Mouse (Mus musculus) small intestine, adult 10 weeks (tissue): ENCODE measurements around the gene Rnase12. TPM values are rescaled to one million over a fixed set of nuclear protein-coding genes. Genes with fewer than 3 reads are reported as not detected.

Source experiments
- polyA plus RNA-seq: library from polyadenylated mRNA; stranded (reverse); fragments of 350-450 nt; fragmentation: Illumina TruSeq; extraction: RNeasy Lipid Tissue Mini Kit (QIAGEN cat#74804); gene quantifications from one replicate; pipeline ENCODE4 v1.2.3, GENCODE M21; 2014; ENCODE audit warnings: low replicate concordance

Gene Rnase12
- not detected for polyA plus RNA-seq

DNA sequence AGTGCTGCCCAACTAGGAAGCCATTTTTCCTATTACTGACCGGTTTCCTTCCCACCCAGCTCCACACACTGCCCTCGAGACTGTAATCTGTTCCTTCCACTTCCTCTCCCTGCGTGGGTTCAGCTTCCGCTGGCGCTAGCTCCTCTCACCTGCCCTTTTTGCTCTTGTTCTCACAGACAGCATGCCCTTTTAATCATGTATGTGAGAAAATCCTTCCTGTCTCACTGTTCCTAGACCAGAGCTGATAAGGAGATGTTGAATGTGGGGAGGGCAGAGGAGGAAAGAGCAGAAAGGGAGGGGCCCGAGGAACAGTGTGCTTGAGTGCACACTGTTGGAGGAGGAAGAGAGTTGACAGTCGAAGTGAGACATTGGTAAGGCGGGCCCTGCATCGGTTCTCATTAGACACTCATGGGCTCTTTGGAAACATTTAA lies at the start of gene Rnase12:
Gene Rnase12 (minus strand): TSS at position 261 of the 431 bp plus-strand sequence.

DNA sequence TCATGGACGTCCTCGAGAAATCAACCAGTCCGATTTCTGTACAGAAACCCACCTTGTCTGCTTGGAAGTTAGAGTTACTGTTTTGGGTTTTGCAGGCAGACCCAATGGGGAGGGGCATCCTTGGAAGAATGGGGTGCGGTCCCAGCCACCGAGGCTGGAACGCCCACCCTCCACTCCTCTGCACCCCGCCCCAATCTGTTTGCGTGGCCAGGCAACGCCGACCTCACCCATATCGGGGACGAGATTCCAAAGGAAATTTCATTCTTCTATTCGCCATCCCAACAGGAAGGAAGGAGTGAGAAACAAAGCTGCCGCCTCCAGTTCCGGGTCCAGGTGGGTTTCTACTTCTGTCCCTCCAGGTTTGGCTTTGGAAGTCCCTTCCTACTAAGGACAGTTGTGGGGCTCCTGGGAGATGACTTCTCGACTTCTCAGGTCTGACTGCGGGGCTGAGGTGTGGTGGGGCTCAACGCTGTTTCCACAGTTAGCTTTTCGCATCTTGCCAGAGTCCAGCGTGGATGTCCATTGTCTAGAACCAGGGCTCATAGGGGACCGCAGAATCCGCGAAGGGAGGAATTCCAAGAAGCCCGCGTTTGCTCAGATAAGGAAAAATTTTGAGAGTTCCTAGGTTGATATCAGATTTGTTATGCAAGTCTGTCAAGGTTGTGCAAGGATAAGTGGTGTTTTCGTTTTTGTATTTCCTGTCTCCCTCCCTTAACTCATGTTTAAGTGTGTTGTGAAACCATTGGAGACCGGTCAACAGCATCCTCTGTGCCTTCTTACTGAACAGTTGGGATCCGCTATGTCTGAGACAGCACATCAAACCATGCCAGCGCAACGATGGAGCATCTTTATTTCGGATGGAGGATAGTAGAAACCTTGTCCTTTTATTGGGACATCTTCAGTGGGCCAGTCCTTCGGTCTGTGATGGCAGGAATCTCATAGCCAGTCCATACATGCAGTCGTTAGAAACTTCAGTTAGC lies 33.8 kb upstream of the Rnase12 start, which contains the start of the genes Rnase4 and Ang:
Gene Rnase4 (plus strand): TSS at position 157 of the 980 bp plus-strand sequence.
Gene Ang (plus strand): TSS at position 230 of the 980 bp plus-strand sequence.

DNA sequence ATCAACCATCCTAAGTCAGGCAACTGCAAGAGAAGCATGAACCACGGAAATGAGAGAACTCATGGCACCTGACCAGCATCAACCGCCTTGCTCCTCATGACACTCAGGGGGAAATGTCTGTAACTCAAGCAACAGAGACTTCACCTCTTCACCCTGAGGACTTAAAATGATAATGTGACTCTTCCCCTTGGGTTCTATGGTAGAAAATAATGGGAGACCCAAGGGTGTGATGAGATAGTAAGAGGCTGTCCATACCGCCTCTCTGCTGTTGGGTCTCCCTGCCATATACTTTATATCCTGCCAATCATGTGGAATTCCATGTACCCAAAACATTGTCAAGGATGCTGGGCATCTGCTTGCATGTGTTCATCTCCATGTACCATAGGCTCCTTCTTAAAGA lies 16.9 kb upstream of the Rnase12 start, which contains the start of gene Olfr750:
Gene Olfr750 (minus strand): TSS at position 101 of the 400 bp plus-strand sequence.

DNA sequence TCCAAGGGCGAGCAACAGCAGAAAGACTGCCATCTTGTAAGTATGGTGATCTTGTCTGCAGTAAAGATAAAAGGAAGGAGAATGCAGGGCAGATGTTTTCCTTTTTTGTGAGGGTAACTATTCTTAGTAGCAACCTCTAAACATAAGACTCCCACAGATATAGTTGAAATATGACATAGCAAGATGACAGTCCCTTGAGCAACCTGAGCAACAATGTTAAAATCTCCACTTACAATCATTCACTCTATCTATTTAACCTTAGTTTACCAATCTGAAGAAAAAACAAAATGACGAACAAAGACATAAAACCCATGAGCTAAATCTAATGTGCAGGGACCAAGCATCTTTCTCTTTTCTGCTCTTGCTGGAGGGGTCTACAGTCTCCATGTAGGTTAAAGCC lies 7.4 kb downstream of the Rnase12 start, which contains the start of gene Rnase11:
Gene Rnase11 (minus strand): TSS at position 101 of the 400 bp plus-strand sequence.

DNA sequence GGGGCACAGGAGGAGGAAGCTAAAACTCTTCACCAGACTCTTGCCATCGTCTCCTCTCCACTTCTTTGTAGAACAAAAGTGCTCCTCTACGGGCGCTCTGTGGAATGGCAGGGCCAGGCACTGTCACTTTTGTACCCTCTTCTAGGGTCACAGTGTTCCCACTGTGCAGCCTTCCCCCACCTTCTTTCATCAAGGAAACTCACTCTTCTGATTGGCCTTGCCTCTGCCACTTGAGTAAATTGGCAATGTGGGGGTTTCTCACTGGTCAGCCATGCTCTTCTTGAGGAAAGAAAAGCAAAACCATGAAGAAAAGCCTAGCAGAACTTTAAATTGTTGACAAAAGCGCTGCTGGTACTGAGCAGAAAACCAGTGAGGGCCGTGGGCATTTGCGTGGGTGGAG lies 15.7 kb downstream of the Rnase12 start, which contains the start of gene Rnase9:
Gene Rnase9 (minus strand): TSS at position 101 of the 400 bp plus-strand sequence.

DNA sequence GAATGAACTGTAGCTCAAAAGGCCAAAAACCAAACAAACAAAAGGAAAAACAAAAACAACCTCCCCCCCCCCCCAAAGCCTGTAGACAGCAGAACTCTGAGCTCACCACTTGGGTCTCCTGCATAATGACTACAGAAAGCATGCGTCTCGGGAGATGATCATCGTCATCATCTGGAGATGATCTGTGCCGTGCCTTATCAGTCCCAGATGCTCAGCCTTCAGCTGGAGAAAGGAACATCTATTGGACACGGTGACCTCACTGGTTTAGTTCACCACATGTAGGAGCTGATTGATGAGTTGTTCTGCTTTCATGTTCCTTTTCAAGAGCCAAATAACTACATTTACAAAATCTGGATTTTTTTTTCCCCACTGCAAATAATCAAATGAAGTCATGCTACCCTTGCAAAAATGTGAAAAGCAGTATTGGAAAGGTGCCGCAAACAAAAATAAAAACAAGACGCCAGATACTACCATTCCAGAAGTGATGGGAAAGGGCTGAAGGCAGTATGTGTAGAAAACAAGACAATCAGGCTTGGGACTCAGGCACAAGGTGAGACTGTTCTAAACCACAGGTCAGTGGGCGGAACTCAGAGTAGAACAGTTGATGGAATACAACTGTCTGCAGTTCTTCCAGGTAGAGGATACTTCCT lies 50.2 kb downstream of the Rnase12 start, which contains the start of gene Rnase10:
Gene Rnase10 (plus strand): TSS at position 600 of the 650 bp plus-strand sequence.

Other genes starting within 250 kb of the Rnase12 start
- not detected for gene Ccnb1ip1, start 249.9 kb downstream of the Rnase12 start, polyA plus RNA-seq
- gene Parp2, start 249.8 kb downstream of the Rnase12 start, polyA plus RNA-seq, result 40.6 TPM
- 55.9 TPM for gene Tep1, start 187.1 kb downstream of the Rnase12 start, polyA plus RNA-seq
- gene Klhl33, start 160.2 kb downstream of the Rnase12 start, polyA plus RNA-seq, result 5.5 TPM
- gene Osgep, start 132.8 kb downstream of the Rnase12 start, polyA plus RNA-seq, result 6.3 TPM
- gene Apex1, start 132.7 kb downstream of the Rnase12 start, polyA plus RNA-seq, result 6.1 TPM
- gene Pip4p1, start 126.8 kb downstream of the Rnase12 start, polyA plus RNA-seq, result 9.2 TPM
- gene Pnp, start 126.6 kb downstream of the Rnase12 start, polyA plus RNA-seq, result 250 TPM
- gene Gm49342, start 113.1 kb downstream of the Rnase12 start, polyA plus RNA-seq, result not detected
- 51.2 TPM for gene Pnp2, start 101.7 kb downstream of the Rnase12 start, polyA plus RNA-seq
- not detected for gene Rnase10, start 49.9 kb downstream of the Rnase12 start, polyA plus RNA-seq
- gene Rnase9, start 15.8 kb downstream of the Rnase12 start, polyA plus RNA-seq, result not detected
- gene Rnase11, start 7.5 kb downstream of the Rnase12 start, polyA plus RNA-seq, result not detected
- not detected for gene Olfr750, start 16.8 kb upstream of the Rnase12 start, polyA plus RNA-seq
- 270 TPM for gene Rnase4, start 33.4 kb upstream of the Rnase12 start, polyA plus RNA-seq
- gene Ang, start 33.5 kb upstream of the Rnase12 start, polyA plus RNA-seq, result 15.4 TPM
- not detected for gene Eddm3b, start 56.8 kb upstream of the Rnase12 start, polyA plus RNA-seq
- gene Rnase6, start 66.2 kb upstream of the Rnase12 start, polyA plus RNA-seq, result 16.6 TPM
- gene Rnase1, start 89.1 kb upstream of the Rnase12 start, polyA plus RNA-seq, result 1,041 TPM
- gene Rnase2b, start 104.6 kb upstream of the Rnase12 start, polyA plus RNA-seq, result not detected
- gene Ang2, start 141.5 kb upstream of the Rnase12 start, polyA plus RNA-seq, result not detected
- not detected for gene Ear14, start 145.7 kb upstream of the Rnase12 start, polyA plus RNA-seq
- not detected for gene Rnase2a, start 198.5 kb upstream of the Rnase12 start, polyA plus RNA-seq